Mouse (Mus musculus): ENCODE results near the gene Dscaml1. TPM values are rescaled to one million over a fixed set of nuclear protein-coding genes. Genes with fewer than 3 reads are reported as not detected.

Dscaml1 gene
- polyA plus RNA-seq, 1 experiment from 2014 or later: 24.3 TPM

GRCm38 (mm10) chr9:45391299-45391698 is 35.1 kb upstream of the Dscaml1 start:
- no peak for ATAC-seq (ENCODE audit: low read depth)
- Histone ChIP-seq H3K27ac (ENCODE audit: low read depth, low read length) (no peak overlapping the region), H3K4me1 (ENCODE audit: control insufficient read depth, insufficient read depth, low read length) (no peaks in the 10 kb centered on the region), H3K36me3 (ENCODE audit: control insufficient read depth, insufficient read depth, low read length) (0 out of 2 replicates have a peak, but pooled peaks cover 7% of the 10 kb centered on the region), H3K4me3 (ENCODE audit: low read depth, low read length) (no peak overlapping the region), H3K9me3 (ENCODE audit: control insufficient read depth, low read length) (no peaks in the 10 kb centered on the region), H3K9ac (replicated peaks; ENCODE audit: low read depth, low read length) (no peak overlapping the region), H3K4me2 (ENCODE audit: low read depth, low read length) (no peak overlapping the region), H3K27me3 (ENCODE audit: control insufficient read depth, insufficient read depth, low read length) (no peaks in the 10 kb centered on the region)
- WGBS: 80% methylated on average over 7 of the region's 7 CpGs

GRCm38 (mm10) chr9:45395218-45395617 is 31.2 kb upstream of the Dscaml1 start:
- Histone ChIP-seq H3K36me3 (ENCODE audit: control insufficient read depth, insufficient read depth, low read length) (0 out of 2 replicates have a peak, but pooled peaks cover 7% of the 10 kb centered on the region), H3K4me3 (ENCODE audit: low read depth, low read length) (no peak overlapping the region), H3K27ac (ENCODE audit: low read depth, low read length) (no peak overlapping the region), H3K9ac (replicated peaks; ENCODE audit: low read depth, low read length) (no peak overlapping the region), H3K4me1 (ENCODE audit: control insufficient read depth, insufficient read depth, low read length) (no peaks in the 10 kb centered on the region), H3K9me3 (ENCODE audit: control insufficient read depth, low read length) (no peaks in the 10 kb centered on the region), H3K4me2 (ENCODE audit: low read depth, low read length) (no peak overlapping the region), H3K27me3 (ENCODE audit: control insufficient read depth, insufficient read depth, low read length) (no peaks in the 10 kb centered on the region)
- WGBS: 90% methylated on average over 6 of the region's 6 CpGs
- ATAC-seq (ENCODE audit: low read depth): no peak

- Histone ChIP-seq H3K4me1 (ENCODE audit: control insufficient read depth, insufficient read depth, low read length) (no peaks in the 10 kb centered on the region), H3K4me3 (ENCODE audit: low read depth, low read length) (no peak overlapping the region), H3K9ac (replicated peaks; ENCODE audit: low read depth, low read length) (no peak overlapping the region), H3K4me2 (ENCODE audit: low read depth, low read length) (no peak overlapping the region), H3K9me3 (ENCODE audit: control insufficient read depth, low read length) (no peaks in the 10 kb centered on the region), H3K27me3 (ENCODE audit: control insufficient read depth, insufficient read depth, low read length) (no peaks in the 10 kb centered on the region), H3K36me3 (ENCODE audit: control insufficient read depth, insufficient read depth, low read length) (0 out of 2 replicates have a peak, but pooled peaks cover 7% of the 10 kb centered on the region), H3K27ac (ENCODE audit: low read depth, low read length) (no peak overlapping the region)
- no peak for ATAC-seq (ENCODE audit: low read depth)
- 66% methylated on average over 3 of the region's 3 CpGs for WGBS
These were observed 30.6 kb upstream of the Dscaml1 start for GRCm38 (mm10) chr9:45395796-45396195.

- Histone ChIP-seq H3K4me2 (ENCODE audit: low read depth, low read length) (no peak overlapping the region), H3K9ac (replicated peaks; ENCODE audit: low read depth, low read length) (no peak overlapping the region), H3K4me1 (ENCODE audit: control insufficient read depth, insufficient read depth, low read length) (no peaks in the 10 kb centered on the region), H3K36me3 (ENCODE audit: control insufficient read depth, insufficient read depth, low read length) (0 out of 2 replicates have a peak, but pooled peaks cover 7% of the 10 kb centered on the region), H3K27ac (ENCODE audit: low read depth, low read length) (no peak overlapping the region), H3K27me3 (ENCODE audit: control insufficient read depth, insufficient read depth, low read length) (no peaks in the 10 kb centered on the region), H3K4me3 (ENCODE audit: low read depth, low read length) (no peak overlapping the region), H3K9me3 (ENCODE audit: control insufficient read depth, low read length) (no peaks in the 10 kb centered on the region)
- WGBS: 71% methylated on average over 1 of the region's 1 CpGs
- no peak for ATAC-seq (ENCODE audit: low read depth)
These were observed 28.1 kb upstream of the Dscaml1 start for GRCm38 (mm10) chr9:45398336-45398735.

- no peaks in the 10 kb centered on the region for H3K27me3 ChIP-seq (ENCODE audit: control insufficient read depth, insufficient read depth, low read length)
- no peak within 1 kb of the TSS for H3K4me3 ChIP-seq (ENCODE audit: low read depth, low read length)
- H3K9ac ChIP-seq (replicated peaks; ENCODE audit: low read depth, low read length): no peak within 1 kb of the TSS
- H3K4me1 ChIP-seq (ENCODE audit: control insufficient read depth, insufficient read depth, low read length): no peaks in the 10 kb centered on the region
- WGBS: 77% methylated on average over 4 of the region's 4 CpGs
- no peaks in the 10 kb centered on the region for H3K9me3 ChIP-seq (ENCODE audit: control insufficient read depth, low read length)
- H3K36me3 ChIP-seq (ENCODE audit: control insufficient read depth, insufficient read depth, low read length): 0 out of 2 replicates have a peak, but pooled peaks cover 7% of the 10 kb centered on the region
- no peak for ATAC-seq (ENCODE audit: low read depth)
- H3K27ac ChIP-seq (ENCODE audit: low read depth, low read length): no peak within 1 kb of the TSS
- no peak within 1 kb of the TSS for H3K4me2 ChIP-seq (ENCODE audit: low read depth, low read length)
These were observed 27.0 kb upstream of the Dscaml1 start, which contains the start of gene Fxyd2 for GRCm38 (mm10) chr9:45399434-45399833. Fxyd2 (plus strand) TSS chr9:45399669.

GRCm38 (mm10) chr9:45401851-45402250 is 24.6 kb upstream of the Dscaml1 start:
- H3K4me3 ChIP-seq (ENCODE audit: low read depth, low read length): no peak overlapping the region
- no peak overlapping the region for H3K27ac ChIP-seq (ENCODE audit: low read depth, low read length)
- H3K4me2 ChIP-seq (ENCODE audit: low read depth, low read length): no peak overlapping the region
- no peak for ATAC-seq (ENCODE audit: low read depth)
- no peaks in the 10 kb centered on the region for H3K36me3 ChIP-seq (ENCODE audit: control insufficient read depth, insufficient read depth, low read length)
- no peaks in the 10 kb centered on the region for H3K9me3 ChIP-seq (ENCODE audit: control insufficient read depth, low read length)
- no peak overlapping the region for H3K9ac ChIP-seq (replicated peaks; ENCODE audit: low read depth, low read length)
- H3K27me3 ChIP-seq (ENCODE audit: control insufficient read depth, insufficient read depth, low read length): no peaks in the 10 kb centered on the region
- 55% methylated on average over 4 of the region's 4 CpGs for WGBS
- no peaks in the 10 kb centered on the region for H3K4me1 ChIP-seq (ENCODE audit: control insufficient read depth, insufficient read depth, low read length)

GRCm38 (mm10) chr9:45402957-45403356 is 23.5 kb upstream of the Dscaml1 start:
- 66% methylated on average over 2 of the region's 2 CpGs for WGBS
- H3K27ac ChIP-seq (ENCODE audit: low read depth, low read length): no peak overlapping the region
- no peaks in the 10 kb centered on the region for H3K9me3 ChIP-seq (ENCODE audit: control insufficient read depth, low read length)
- H3K27me3 ChIP-seq (ENCODE audit: control insufficient read depth, insufficient read depth, low read length): no peaks in the 10 kb centered on the region
- H3K36me3 ChIP-seq (ENCODE audit: control insufficient read depth, insufficient read depth, low read length): no peaks in the 10 kb centered on the region
- H3K4me1 ChIP-seq (ENCODE audit: control insufficient read depth, insufficient read depth, low read length): no peaks in the 10 kb centered on the region
- no peak for ATAC-seq (ENCODE audit: low read depth)
- no peak overlapping the region for H3K9ac ChIP-seq (replicated peaks; ENCODE audit: low read depth, low read length)
- no peak overlapping the region for H3K4me3 ChIP-seq (ENCODE audit: low read depth, low read length)
- no peak overlapping the region for H3K4me2 ChIP-seq (ENCODE audit: low read depth, low read length)

- no peaks in the 10 kb centered on the region for H3K27me3 ChIP-seq (ENCODE audit: control insufficient read depth, insufficient read depth, low read length)
- ATAC-seq (ENCODE audit: low read depth): no peak
- WGBS: 68% methylated on average over 5 of the region's 5 CpGs
- no peaks in the 10 kb centered on the region for H3K9me3 ChIP-seq (ENCODE audit: control insufficient read depth, low read length)
- no peaks in the 10 kb centered on the region for H3K36me3 ChIP-seq (ENCODE audit: control insufficient read depth, insufficient read depth, low read length)
- no peak overlapping the region for H3K4me2 ChIP-seq (ENCODE audit: low read depth, low read length)
- H3K4me1 ChIP-seq (ENCODE audit: control insufficient read depth, insufficient read depth, low read length): no peaks in the 10 kb centered on the region
- no peak overlapping the region for H3K27ac ChIP-seq (ENCODE audit: low read depth, low read length)
- H3K9ac ChIP-seq (replicated peaks; ENCODE audit: low read depth, low read length): no peak overlapping the region
- no peak overlapping the region for H3K4me3 ChIP-seq (ENCODE audit: low read depth, low read length)
These were observed 20.7 kb upstream of the Dscaml1 start for GRCm38 (mm10) chr9:45405694-45406093.

GRCm38 (mm10) chr9:45406808-45407207 is 19.6 kb upstream of the Dscaml1 start:
- WGBS: 85% methylated on average over 3 of the region's 3 CpGs
- Histone ChIP-seq H3K27me3 (ENCODE audit: control insufficient read depth, insufficient read depth, low read length) (no peaks in the 10 kb centered on the region), H3K4me3 (ENCODE audit: low read depth, low read length) (no peak overlapping the region), H3K36me3 (ENCODE audit: control insufficient read depth, insufficient read depth, low read length) (no peaks in the 10 kb centered on the region), H3K9ac (replicated peaks; ENCODE audit: low read depth, low read length) (no peak overlapping the region), H3K4me1 (ENCODE audit: control insufficient read depth, insufficient read depth, low read length) (no peaks in the 10 kb centered on the region), H3K9me3 (ENCODE audit: control insufficient read depth, low read length) (no peaks in the 10 kb centered on the region), H3K27ac (ENCODE audit: low read depth, low read length) (no peak overlapping the region), H3K4me2 (ENCODE audit: low read depth, low read length) (no peak overlapping the region)
- no peak for ATAC-seq (ENCODE audit: low read depth)
